In genomic region chr2:68560821-68561220, GRCm38 (mm10) we compare ENCODE assay signal across 28 mouse cellular contexts. TPM values are rescaled to one million over a fixed set of nuclear protein-coding genes. Genes with fewer than 3 reads are reported as not detected.
DNase-seq lines count a peak whose midpoint lies in the region; ATAC-seq and TF ChIP-seq lines count a peak whose summit lies in the region.
"Had no signal": no experiment of that assay in that cellular context is flagged by ENCODE, and none has a peak within 500 bp of the region (broad histone marks: within the 10 kb centered on the region; RNA-seq: fewer than 3 reads in every experiment).

No protein-coding gene starts in this region.

- no peak for ATAC-seq in kidney, embryonic 14.5 days (ENCODE audit: low FRiP score, low TSS enrichment)
- ATAC-seq: hindbrain, postnatal 0 days; intestine, postnatal 0 days; lung, postnatal 0 days; midbrain, embryonic 13.5 days had no signal

- TF ChIP-seq CTCF in olfactory bulb, adult 2 months (IDR thresholded peaks at IDR 0.05; ENCODE audit: insufficient read depth, low read depth, low read length) = no peak

- intact Hi-C loops in left cerebral cortex, postnatal 10 days (cut with DNase I) = no loop called here

- WGBS in olfactory bulb, adult 2 months = 18% methylated on average over 4 of the region's 4 CpGs
- 75% methylated on average over 4 of the region's 4 CpGs for WGBS in kidney, embryonic 14.5 days

- DNase-seq in left cerebral cortex, adult 18-20 months (ENCODE audit: low spot score in 2 of 2) = peak; percentile 25 to 63
- DNase-seq in left cerebral cortex, postnatal 10 days (ENCODE audit: extremely low spot score in 1 of 2, low spot score in 2 of 2) = no peak
- DNase-seq in frontal cortex, postnatal 36 days (ENCODE audit: low spot score in 2 of 2) = peak; percentile 43 to 58
- DNase-seq in adrenal gland, adult (ENCODE audit: inconsistent age in 2 of 2, low spot score in 1 of 2) = no peak
- DNase-seq in spleen, postnatal 10 days (ENCODE audit: low spot score in 2 of 2) = no peak
- DNase-seq: adrenal gland, adult 2 months; cerebellum, postnatal 25 days; embryo, embryonic 11 days; gastrocnemius, postnatal 36 days; liver had no signal

- H3K36me3 ChIP-seq in kidney, embryonic 14.5 days (ENCODE audit: control insufficient read depth, insufficient read depth, low read length) = no peaks in the 10 kb centered on the region
- H3K36me3 ChIP-seq: midbrain, embryonic 13.5 days; neural tube, embryonic 12.5 days had no signal

- H3K4me1 ChIP-seq in olfactory bulb, adult 2 months (ENCODE audit: control insufficient read depth, insufficient read depth, low read length) = peaks cover 7% of the 10 kb centered on the region
- no peaks in the 10 kb centered on the region for H3K4me1 ChIP-seq in kidney, embryonic 14.5 days (ENCODE audit: control insufficient read depth, insufficient read depth, low read length)
- H3K4me1 ChIP-seq: midbrain, embryonic 13.5 days; neural tube, embryonic 12.5 days had no signal

- H3K4me2 ChIP-seq in kidney, embryonic 14.5 days (replicated peaks; ENCODE audit: low read depth, low read length) = no peak overlapping the region
- H3K4me2 ChIP-seq: midbrain, embryonic 13.5 days; neural tube, embryonic 12.5 days had no signal

- no peak for TF ChIP-seq POLR2A in olfactory bulb, adult 2 months (IDR thresholded peaks at IDR 0.05; ENCODE audit: insufficient read depth, low read depth, low read length)

- H3K27me3 ChIP-seq in kidney, embryonic 14.5 days (ENCODE audit: control insufficient read depth, insufficient read depth, low read length) = no peaks in the 10 kb centered on the region
- H3K27me3 ChIP-seq: midbrain, embryonic 13.5 days; neural tube, embryonic 12.5 days had no signal

- no peaks in the 10 kb centered on the region for H3K9me3 ChIP-seq in kidney, embryonic 14.5 days (ENCODE audit: control insufficient read depth, low read length)
- H3K9me3 ChIP-seq: midbrain, embryonic 13.5 days; neural tube, embryonic 12.5 days had no signal

- peak overlapping the region; percentile 93 for H3K27ac ChIP-seq in olfactory bulb, adult 2 months (ENCODE audit: insufficient read depth, low read depth, low read length)
- H3K27ac ChIP-seq in kidney, embryonic 14.5 days (ENCODE audit: low read depth, low read length) = no peak overlapping the region
- H3K27ac ChIP-seq: hindbrain, postnatal 0 days; kidney, postnatal 0 days; layer of hippocampus, adult 2 months; midbrain, embryonic 13.5 days; neural tube, embryonic 12.5 days had no signal

- H3K4me3 ChIP-seq in olfactory bulb, adult 2 months (ENCODE audit: insufficient read depth, low read depth, low read length) = no peak overlapping the region
- no peak overlapping the region for H3K4me3 ChIP-seq in kidney, embryonic 14.5 days (ENCODE audit: low read length)
- H3K4me3 ChIP-seq: layer of hippocampus, adult 2 months; midbrain, embryonic 13.5 days; neural tube, embryonic 12.5 days had no signal

- no peak overlapping the region for H3K9ac ChIP-seq in kidney, embryonic 14.5 days (ENCODE audit: low read depth, low read length)
- H3K9ac ChIP-seq: midbrain, embryonic 13.5 days; neural tube, embryonic 12.5 days had no signal

RNA-seq across cellular contexts. Expression of gene 4933409G03Rik, which starts 21.4 kb away (rescaled TPM):
- not detected for total RNA-seq in left cerebral cortex, adult 18-20 months (2021)
- total RNA-seq in left cerebral cortex, postnatal 10 days (2021) = not detected
- polyA plus RNA-seq in olfactory bulb, adult 2 months (2012; ENCODE audit: insufficient read depth, insufficient read length, low replicate concordance, missing spikeins) = not detected in 2 replicates
- not detected in 2 replicates for polyA plus RNA-seq in kidney, embryonic 14.5 days (2014; fragmentation: Nextera tagmentation; extraction: Ambion mirVana)
- total RNA-seq: adrenal gland, adult 2 months; gastrocnemius, postnatal 36 days; heart, adult 8-10 months; hematopoietic stem cell, adult 5-6 weeks; hindbrain, postnatal 0 days; layer of hippocampus, adult 2 months; left cerebral cortex, adult 8-10 months; megakaryocyte, adult 5-6 weeks had no signal
- polyA plus RNA-seq: adrenal gland, adult 2 months; C2C12; embryonic facial prominence, embryonic 14.5 days; heart, embryonic 16.5 days; hindbrain, postnatal 0 days; intestine, postnatal 0 days; kidney, postnatal 0 days; liver, embryonic 16.5 days; lung, postnatal 0 days; midbrain, embryonic 13.5 days; neural tube, embryonic 12.5 days; small intestine, adult 2 months had no signal

Comparison
In these comparisons a context has a peak if more than half of its experiments do, and no peak if none do; other contexts are left out.
1. DNase-seq: peak in left cerebral cortex, adult 18-20 months (2 of 2) and frontal cortex, postnatal 36 days (2 of 2); none in left cerebral cortex, postnatal 10 days (0 of 2), adrenal gland, adult (0 of 2) and spleen, postnatal 10 days (0 of 2).